Mouse (Mus musculus): Measurements from ENCODE around the gene Grik4.

Gene Grik4

GRCm38 (mm10) chr9:42745982-42746381 is 198.3 kb downstream of the Grik4 start:
- DNase-seq (ENCODE audit: low spot score in 2 of 2) = no peak

GRCm38 (mm10) chr9:42742385-42742784 is 201.9 kb downstream of the Grik4 start:
- no peak for DNase-seq (ENCODE audit: low spot score in 2 of 2)

- DNase-seq (ENCODE audit: low spot score in 2 of 2) = no peak
These were observed 207.5 kb downstream of the Grik4 start for GRCm38 (mm10) chr9:42736697-42737335.

GRCm38 (mm10) chr9:42735086-42735485 is 209.2 kb downstream of the Grik4 start:
- DNase-seq (ENCODE audit: low spot score in 2 of 2) = no peak

GRCm38 (mm10) chr9:42732731-42733318 is 211.5 kb downstream of the Grik4 start:
- DNase-seq (ENCODE audit: low spot score in 2 of 2) = no peak

GRCm38 (mm10) chr9:42728472-42728871 is 215.8 kb downstream of the Grik4 start:
- no peak for DNase-seq (ENCODE audit: low spot score in 2 of 2)

- no peak for DNase-seq (ENCODE audit: low spot score in 2 of 2)
These were observed 216.6 kb downstream of the Grik4 start for GRCm38 (mm10) chr9:42727661-42728060.

- DNase-seq (ENCODE audit: low spot score in 2 of 2) = no peak
These were observed 217.1 kb downstream of the Grik4 start for GRCm38 (mm10) chr9:42727186-42727585.

GRCm38 (mm10) chr9:42724099-42724498 is 220.2 kb downstream of the Grik4 start:
- no peak for DNase-seq (ENCODE audit: low spot score in 2 of 2)

GRCm38 (mm10) chr9:42722501-42722900 is 221.8 kb downstream of the Grik4 start:
- no peak for DNase-seq (ENCODE audit: low spot score in 2 of 2)

- DNase-seq (ENCODE audit: low spot score in 2 of 2) = no peak
These were observed 222.6 kb downstream of the Grik4 start for GRCm38 (mm10) chr9:42721718-42722117.

GRCm38 (mm10) chr9:42721146-42721545 is 223.1 kb downstream of the Grik4 start:
- no peak for DNase-seq (ENCODE audit: low spot score in 2 of 2)

- no peak for DNase-seq (ENCODE audit: low spot score in 2 of 2)
These were observed 230.4 kb downstream of the Grik4 start for GRCm38 (mm10) chr9:42713912-42714311.

- no peak for DNase-seq (ENCODE audit: low spot score in 2 of 2)
These were observed 238.4 kb downstream of the Grik4 start for GRCm38 (mm10) chr9:42705848-42706247.

GRCm38 (mm10) chr9:42703191-42703854 is 241.0 kb downstream of the Grik4 start:
- no peak for DNase-seq (ENCODE audit: low spot score in 2 of 2)

- DNase-seq (ENCODE audit: low spot score in 2 of 2) = no peak
These were observed 241.8 kb downstream of the Grik4 start for GRCm38 (mm10) chr9:42702231-42703132.

GRCm38 (mm10) chr9:42701729-42702128 is 242.6 kb downstream of the Grik4 start:
- DNase-seq (ENCODE audit: low spot score in 2 of 2) = no peak

- DNase-seq (ENCODE audit: low spot score in 2 of 2) = no peak
These were observed 251.3 kb downstream of the Grik4 start for GRCm38 (mm10) chr9:42693024-42693423.

GRCm38 (mm10) chr9:42688143-42688542 is 256.1 kb downstream of the Grik4 start:
- peak; percentile 8 to 22 for DNase-seq (ENCODE audit: low spot score in 2 of 2)

- DNase-seq (ENCODE audit: low spot score in 2 of 2) = no peak
These were observed 258.2 kb downstream of the Grik4 start for GRCm38 (mm10) chr9:42686104-42686503.

GRCm38 (mm10) chr9:42674017-42674412 is 270.3 kb downstream of the Grik4 start:
- DNase-seq (ENCODE audit: low spot score in 2 of 2) = no peak

- DNase-seq (ENCODE audit: low spot score in 2 of 2) = peak; percentile 2 to 4
These were observed 270.8 kb downstream of the Grik4 start for GRCm38 (mm10) chr9:42673385-42674016.

Measured in spleen, postnatal 36 days (tissue).